Mouse (Mus musculus): ENCODE results near the gene Fgfr2. TPM values are rescaled to one million over a fixed set of nuclear protein-coding genes. Genes with fewer than 3 reads are reported as not detected.

The Fgfr2 gene
- polyA plus RNA-seq, 1 experiment from 2014 or later: 137 TPM

GRCm38 (mm10) chr7:130262528-130263232 is 2860.5 kb downstream of the Fgfr2 start:
- H3K27me3 ChIP-seq: no peaks in the 10 kb centered on the region
- WGBS: 16% methylated on average over 17 of the region's 17 CpGs
- H3K4me1 ChIP-seq: peaks cover 70% of the 10 kb centered on the region
- H3K36me3 ChIP-seq: 0 out of 2 replicates have a peak, but pooled peaks cover 9% of the 10 kb centered on the region
- peak overlapping the region; percentile 92 for H3K9ac ChIP-seq
- peak overlapping the region; percentile 93 for H3K27ac ChIP-seq (replicated peaks)
- H3K4me2 ChIP-seq (replicated peaks): peak overlapping the region; percentile 83
- ATAC-seq (ENCODE audit: insufficient number of reproducible peaks, low FRiP score, low TSS enrichment, low read depth): no peak
- peak overlapping the region; percentile 82 for H3K4me3 ChIP-seq (replicated peaks)
- H3K9me3 ChIP-seq (replicated peaks): no peaks in the 10 kb centered on the region

- Histone ChIP-seq H3K4me1 (peaks cover 75% of the 10 kb centered on the region), H3K9me3 (replicated peaks) (no peaks in the 10 kb centered on the region), H3K4me2 (replicated peaks) (peak overlapping the region; percentile 83), H3K36me3 (0 out of 2 replicates have a peak, but pooled peaks cover 9% of the 10 kb centered on the region), H3K4me3 (replicated peaks) (peak overlapping the region; percentile 82), H3K27me3 (no peaks in the 10 kb centered on the region), H3K9ac (peak overlapping the region; percentile 92), H3K27ac (replicated peaks) (peak overlapping the region; percentile 93)
- WGBS: 30% methylated on average over 17 of the region's 17 CpGs
- ATAC-seq (ENCODE audit: insufficient number of reproducible peaks, low FRiP score, low TSS enrichment, low read depth): no peak
Observed at GRCm38 (mm10) chr7:130261684-130262527, 2861.2 kb downstream of the Fgfr2 start.

- ATAC-seq (ENCODE audit: insufficient number of reproducible peaks, low FRiP score, low TSS enrichment, low read depth): no peak
- 30% methylated on average over 20 of the region's 20 CpGs for WGBS
- peaks cover 74% of the 10 kb centered on the region for H3K4me1 ChIP-seq
Observed at GRCm38 (mm10) chr7:130260905-130261683, 2862.1 kb downstream of the Fgfr2 start.

GRCm38 (mm10) chr7:130260060-130260459 is 2863.1 kb downstream of the Fgfr2 start:
- Histone ChIP-seq H3K9me3 (replicated peaks) (no peaks in the 10 kb centered on the region), H3K4me1 (peaks cover 76% of the 10 kb centered on the region), H3K4me3 (replicated peaks) (peak overlapping the region; percentile 82), H3K27me3 (no peaks in the 10 kb centered on the region), H3K36me3 (0 out of 2 replicates have a peak, but pooled peaks cover 9% of the 10 kb centered on the region), H3K27ac (replicated peaks) (peak overlapping the region; percentile 93; the same call in 1 of the 2 replicates), H3K9ac (peak overlapping the region; percentile 23), H3K4me2 (replicated peaks) (peak overlapping the region; percentile 83)
- no peak for ATAC-seq (ENCODE audit: insufficient number of reproducible peaks, low FRiP score, low TSS enrichment, low read depth)
- WGBS: 10% methylated on average over 5 of the region's 5 CpGs

More at GRCm38 (mm10) chr7:130260905-130261683, 2862.1 kb downstream of the Fgfr2 start:
- H3K27ac ChIP-seq (replicated peaks): peak overlapping the region; percentile 93
- H3K4me3 ChIP-seq (replicated peaks): peak overlapping the region; percentile 82
- no peaks in the 10 kb centered on the region for H3K9me3 ChIP-seq (replicated peaks)
- peak overlapping the region; percentile 83 for H3K4me2 ChIP-seq (replicated peaks)
- peak overlapping the region; percentile 92 for H3K9ac ChIP-seq
- H3K27me3 ChIP-seq: no peaks in the 10 kb centered on the region
- H3K36me3 ChIP-seq: 0 out of 2 replicates have a peak, but pooled peaks cover 9% of the 10 kb centered on the region

DNA sequence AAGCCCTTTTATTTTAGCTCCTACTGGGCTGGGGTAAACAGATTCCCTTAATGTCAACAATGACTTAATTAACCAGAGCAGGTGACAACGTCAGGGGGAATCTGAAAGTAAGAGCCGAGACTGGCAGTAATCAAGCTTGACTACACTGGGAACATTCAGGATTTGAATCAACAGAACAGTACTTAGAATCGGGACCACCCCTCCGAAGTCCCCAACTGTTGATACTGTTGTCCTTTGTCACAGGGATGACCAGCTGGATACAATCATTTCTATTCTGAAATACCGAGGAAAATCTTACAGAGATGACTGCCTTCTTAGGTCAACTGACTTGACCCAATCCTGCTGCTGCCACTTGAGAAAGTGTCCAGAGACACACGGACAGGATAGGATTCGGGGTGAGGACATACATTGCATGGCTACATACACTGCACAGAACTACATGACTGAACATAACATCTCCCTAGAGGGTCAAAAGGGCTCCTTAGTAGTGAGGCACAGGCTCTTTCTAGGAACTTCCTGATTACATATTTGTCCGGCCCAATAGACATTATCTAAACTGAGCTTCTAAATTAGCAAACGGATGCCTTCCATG is 2864.3 kb downstream of the Fgfr2 start:
- H3K4me3 ChIP-seq (replicated peaks): peak overlapping the region; percentile 82
- no peaks in the 10 kb centered on the region for H3K9me3 ChIP-seq (replicated peaks)
- ATAC-seq (ENCODE audit: insufficient number of reproducible peaks, low FRiP score, low TSS enrichment, low read depth): no peak
- H3K27me3 ChIP-seq: no peaks in the 10 kb centered on the region
- 18% methylated on average over 9 of the region's 9 CpGs for WGBS
- peaks cover 82% of the 10 kb centered on the region for H3K4me1 ChIP-seq
- H3K4me2 ChIP-seq (replicated peaks): peak overlapping the region; percentile 83
- peak overlapping the region; percentile 39 for H3K27ac ChIP-seq (replicated peaks)
- 0 out of 2 replicates have a peak, but pooled peaks cover 9% of the 10 kb centered on the region for H3K36me3 ChIP-seq
- H3K9ac ChIP-seq: no peak overlapping the region; the same call in 1 of the 2 replicates

- no peak for ATAC-seq (ENCODE audit: insufficient number of reproducible peaks, low FRiP score, low TSS enrichment, low read depth)
- Histone ChIP-seq H3K9ac (no peak overlapping the region; the same call in 1 of the 2 replicates), H3K4me3 (replicated peaks) (peak overlapping the region; percentile 82), H3K27ac (replicated peaks) (peak overlapping the region; percentile 39; the same call in 1 of the 2 replicates), H3K27me3 (no peaks in the 10 kb centered on the region), H3K9me3 (replicated peaks) (no peaks in the 10 kb centered on the region), H3K4me1 (peaks cover 84% of the 10 kb centered on the region), H3K36me3 (0 out of 2 replicates have a peak, but pooled peaks cover 9% of the 10 kb centered on the region), H3K4me2 (replicated peaks) (peak overlapping the region; percentile 83)
- WGBS: 17% methylated on average over 8 of the region's 8 CpGs
Observed at GRCm38 (mm10) chr7:130257991-130258703, 2865.0 kb downstream of the Fgfr2 start.

DNA sequence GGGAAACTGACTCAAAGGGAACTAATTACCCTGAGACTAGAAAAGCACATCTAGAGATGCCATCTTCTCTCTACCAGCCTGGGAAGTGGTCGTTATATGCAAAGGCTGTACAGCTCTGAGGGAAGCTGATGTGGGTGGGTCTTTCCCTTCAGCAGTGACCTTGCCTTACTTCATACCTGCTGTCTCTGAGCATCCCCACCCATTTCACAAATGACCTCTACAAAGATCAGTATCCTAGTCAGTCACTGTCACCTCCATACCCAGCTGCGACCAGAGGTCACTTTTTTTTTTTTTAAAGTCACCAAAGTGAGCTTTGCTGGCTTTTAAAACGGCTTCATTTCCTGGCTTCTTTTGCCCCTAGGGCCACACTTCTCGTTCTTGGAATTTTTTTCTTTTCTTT is 2869.9 kb downstream of the Fgfr2 start:
- Histone ChIP-seq H3K4me3 (replicated peaks) (no peak overlapping the region), H3K27me3 (no peaks in the 10 kb centered on the region), H3K27ac (replicated peaks) (no peak overlapping the region), H3K9ac (no peak overlapping the region), H3K36me3 (no peaks in the 10 kb centered on the region), H3K4me2 (replicated peaks) (0 out of 2 replicates have a peak overlapping the region, but pooled peaks have one; percentile 0), H3K4me1 (peaks cover 91% of the 10 kb centered on the region), H3K9me3 (replicated peaks) (no peaks in the 10 kb centered on the region)
- WGBS: 36% methylated on average over 4 of the region's 4 CpGs
- ATAC-seq (ENCODE audit: insufficient number of reproducible peaks, low FRiP score, low TSS enrichment, low read depth): no peak

DNA sequence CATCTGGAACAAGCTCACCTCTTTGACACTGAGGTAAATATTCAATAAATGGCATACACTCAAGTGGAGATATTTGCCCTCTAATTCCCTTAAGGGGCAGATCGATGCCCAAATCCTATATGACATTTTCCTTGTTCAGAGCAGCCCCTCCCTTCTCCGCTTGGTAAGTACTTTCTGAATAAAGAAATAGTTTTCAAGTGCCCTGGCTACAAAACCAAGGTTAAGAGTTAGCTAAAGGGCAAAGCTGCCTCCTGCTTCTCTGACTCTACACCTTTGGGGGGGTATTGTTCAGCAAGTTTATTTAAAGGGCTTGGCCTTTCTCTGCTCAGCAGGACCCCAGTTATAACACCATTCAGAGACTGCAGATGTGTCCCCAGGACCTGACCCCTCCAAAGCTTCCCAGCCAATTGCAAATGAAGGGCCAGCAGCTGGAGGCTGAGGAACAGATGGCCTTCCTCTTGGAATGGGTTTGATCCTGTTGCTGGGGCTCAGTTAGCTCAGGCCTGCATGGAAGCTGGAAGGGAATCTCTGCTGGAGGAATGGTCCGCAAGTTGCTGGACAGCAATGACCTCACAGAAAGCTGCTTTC is 2871.1 kb downstream of the Fgfr2 start:
- peaks cover 92% of the 10 kb centered on the region for H3K4me1 ChIP-seq
- H3K27ac ChIP-seq (replicated peaks): 0 out of 2 replicates have a peak overlapping the region, but pooled peaks have one; percentile 1

DNA sequence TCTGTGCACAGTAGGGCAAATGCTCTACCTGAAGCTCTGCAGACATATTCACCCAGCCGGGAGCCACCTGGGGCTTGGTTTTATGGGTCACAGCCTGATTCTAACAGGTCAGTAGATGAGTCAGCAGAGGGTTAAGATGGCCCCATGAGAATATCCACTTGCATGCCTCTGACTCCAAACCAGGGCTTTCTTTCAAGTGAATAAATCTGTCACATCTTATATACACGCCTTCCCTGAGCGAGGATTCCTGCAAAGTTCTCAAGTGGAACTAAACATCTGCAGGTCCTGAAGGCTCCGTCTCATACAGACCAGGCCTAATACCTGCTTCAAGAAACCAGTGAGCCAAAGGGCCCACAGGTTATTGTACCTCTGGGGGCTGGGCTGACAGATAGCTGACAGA is 2872.2 kb downstream of the Fgfr2 start:
- Histone ChIP-seq H3K27ac (replicated peaks) (no peak overlapping the region; the same call in 1 of the 2 replicates), H3K4me1 (peaks cover 94% of the 10 kb centered on the region), H3K27me3 (no peaks in the 10 kb centered on the region), H3K36me3 (no peaks in the 10 kb centered on the region), H3K9me3 (replicated peaks) (no peaks in the 10 kb centered on the region), H3K4me3 (replicated peaks) (peak overlapping the region; percentile 4; the same call in 1 of the 2 replicates), H3K9ac (no peak overlapping the region), H3K4me2 (replicated peaks) (peak overlapping the region; percentile 23; the same call in 1 of the 2 replicates)
- no peak for ATAC-seq (ENCODE audit: insufficient number of reproducible peaks, low FRiP score, low TSS enrichment, low read depth)
- WGBS: 39% methylated on average over 4 of the region's 4 CpGs

More for the DNA sequence above, 2871.1 kb downstream of the Fgfr2 start:
- Histone ChIP-seq H3K9me3 (replicated peaks) (no peaks in the 10 kb centered on the region), H3K36me3 (no peaks in the 10 kb centered on the region), H3K9ac (no peak overlapping the region), H3K27me3 (no peaks in the 10 kb centered on the region), H3K4me3 (replicated peaks) (no peak overlapping the region), H3K4me2 (replicated peaks) (peak overlapping the region; percentile 17; the same call in 1 of the 2 replicates)
- ATAC-seq (ENCODE audit: insufficient number of reproducible peaks, low FRiP score, low TSS enrichment, low read depth): no peak
- 62% methylated on average over 3 of the region's 3 CpGs for WGBS

All from embryonic facial prominence, embryonic 15.5 days (tissue).